In genomic region chr10:58255213-58255892, GRCm38 (mm10) we compare ENCODE assay signal across 7 mouse cellular contexts. TPM values are rescaled to one million over a fixed set of nuclear protein-coding genes. Genes with fewer than 3 reads are reported as not detected.
DNase-seq lines count a peak whose midpoint lies in the region; ATAC-seq lines count a peak whose summit lies in the region.

TSS of gene Gcc2 (plus strand) at chr10:58255497.

- intact Hi-C loops in left cerebral cortex, postnatal 36 days (cut with DNase I): loop anchor here (10.0 kb wide), 1 partner anchor 511 kb away; no protein-coding TSS in a partner anchor

- peak; percentile 99 for ATAC-seq in intestine, embryonic 16.5 days
- peak; percentile 98 for ATAC-seq in midbrain, embryonic 11.5 days (ENCODE audit: low FRiP score)

- peak within 1 kb of the TSS; percentile 95 for H3K9ac ChIP-seq in intestine, embryonic 16.5 days (ENCODE audit: low read depth, low read length)
- H3K9ac ChIP-seq in midbrain, embryonic 11.5 days (ENCODE audit: low read length): peak within 1 kb of the TSS; percentile 84

- under 1% methylated on average over 57 of the region's 58 CpGs for WGBS in intestine, embryonic 16.5 days
- under 1% methylated on average over 53 of the region's 58 CpGs for WGBS in midbrain, embryonic 11.5 days

- DNase-seq in adrenal gland, adult 8-10 months: peak; percentile 92
- DNase-seq in embryo, embryonic 9.5 days (ENCODE audit: extremely low spot score): peak; percentile 93
- peak; percentile 83 to 90 for DNase-seq in gastrocnemius, postnatal 4 days (ENCODE audit: low spot score in 2 of 2)
- peak; percentile 91 to 94 for DNase-seq in left cerebral cortex, postnatal 36 days (ENCODE audit: low spot score in 2 of 2)
- DNase-seq in midbrain, embryonic 11.5 days (ENCODE audit: low spot score, missing footprints): peak; percentile 98
- peak; percentile 91 for DNase-seq in skeletal muscle tissue, adult 2 months (ENCODE audit: low read depth, low spot score)

- H3K4me1 ChIP-seq in intestine, embryonic 16.5 days (ENCODE audit: control insufficient read depth, insufficient read depth, low read length): peaks cover 2% of the 10 kb centered on the region; the same call in 1 of the 2 replicates
- peaks cover 9% of the 10 kb centered on the region; the same call in 1 of the 2 replicates for H3K4me1 ChIP-seq in midbrain, embryonic 11.5 days (ENCODE audit: control insufficient read depth, insufficient read depth, low read length)

- peak within 1 kb of the TSS; percentile 62 for H3K4me2 ChIP-seq in intestine, embryonic 16.5 days (ENCODE audit: low read depth, low read length)
- H3K4me2 ChIP-seq in midbrain, embryonic 11.5 days: peak within 1 kb of the TSS; percentile 63

- H3K27ac ChIP-seq in intestine, embryonic 16.5 days (ENCODE audit: low read length): peak within 1 kb of the TSS; percentile 77
- H3K27ac ChIP-seq in midbrain, embryonic 11.5 days (ENCODE audit: low read depth, low read length): peak within 1 kb of the TSS; percentile 61

- no peaks in the 10 kb centered on the region for H3K36me3 ChIP-seq in intestine, embryonic 16.5 days (ENCODE audit: control insufficient read depth, insufficient read depth, low read length)
- peaks cover 2% of the 10 kb centered on the region; the same call in 1 of the 2 replicates for H3K36me3 ChIP-seq in midbrain, embryonic 11.5 days (ENCODE audit: control insufficient read depth, insufficient read depth, low read length)

- H3K27me3 ChIP-seq in intestine, embryonic 16.5 days (replicated peaks; ENCODE audit: control insufficient read depth, insufficient read depth, low read length): no peaks in the 10 kb centered on the region
- H3K27me3 ChIP-seq in midbrain, embryonic 11.5 days (ENCODE audit: control insufficient read depth, insufficient read depth, low read length): no peaks in the 10 kb centered on the region

- no peaks in the 10 kb centered on the region for H3K9me3 ChIP-seq in intestine, embryonic 16.5 days (ENCODE audit: control insufficient read depth, low read length)
- no peaks in the 10 kb centered on the region for H3K9me3 ChIP-seq in midbrain, embryonic 11.5 days (ENCODE audit: control insufficient read depth, low read length)

- H3K4me3 ChIP-seq in intestine, embryonic 16.5 days (ENCODE audit: low read length): peak within 1 kb of the TSS; percentile 89
- H3K4me3 ChIP-seq in midbrain, embryonic 11.5 days (ENCODE audit: low read depth, low read length): peak within 1 kb of the TSS; percentile 80

RNA-seq across cellular contexts. Expression of gene Gcc2, which starts in this region (rescaled TPM):
- total RNA-seq in adrenal gland, adult 8-10 months (2022): 10 to 100 TPM; 49.4 to 60.0 (median 54.1) TPM
- total RNA-seq in gastrocnemius, postnatal 4 days (2021): 10 to 100 TPM; 20.9 to 23.5 TPM
- polyA plus RNA-seq in intestine, embryonic 16.5 days (2015; fragmentation: Nextera tagmentation; extraction: Ambion mirVana): 59.6 and 65.4 TPM in 2 replicates
- 10 to 100 TPM; 90.7 to 98.7 TPM for total RNA-seq in left cerebral cortex, postnatal 36 days (2021)
- 46.5 and 51.9 TPM in 2 replicates for polyA plus RNA-seq in midbrain, embryonic 11.5 days (2014; fragmentation: Nextera tagmentation; extraction: Ambion mirVana)

Comparison
In these comparisons a context has a peak if more than half of its experiments do, and no peak if none do; other contexts are left out.
1. Peak in every context shown above with its lines: DNase-seq, ATAC-seq, H3K4me3 ChIP-seq and H3K27ac ChIP-seq.